In the genomic region with DNA sequence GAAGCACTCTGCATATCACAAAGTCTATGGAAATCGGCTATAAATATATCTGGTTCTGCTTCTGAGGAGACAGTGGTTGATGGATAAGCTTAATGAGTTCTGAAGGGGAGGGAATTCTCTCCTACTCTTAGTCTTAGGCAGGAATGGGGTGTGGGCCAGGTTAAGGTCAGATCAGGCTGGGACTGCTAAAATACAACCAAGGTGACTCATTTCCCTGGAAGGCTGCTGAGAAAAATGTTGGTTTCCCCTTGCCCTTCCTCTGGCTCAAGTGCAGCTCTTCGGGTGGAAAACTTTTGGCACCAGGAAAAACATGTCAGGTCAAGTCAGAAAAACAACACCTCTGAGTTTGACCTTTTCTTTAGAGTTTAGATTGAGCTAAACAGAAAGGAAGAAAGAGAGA, we compare ENCODE assay signal across 17 mouse cellular contexts.
DNase-seq lines count a peak whose midpoint lies in the region; ATAC-seq and TF ChIP-seq lines count a peak whose summit lies in the region.
"Had no signal": no experiment of that assay in that cellular context is flagged by ENCODE, and none has a peak within 500 bp of the region (broad histone marks: within the 10 kb centered on the region; RNA-seq: fewer than 3 reads in every experiment).

No protein-coding gene starts in this region.

- no peak overlapping the region for H3K4me2 ChIP-seq in kidney, embryonic 16.5 days (replicated peaks; ENCODE audit: low read depth, low read length)
- no peak overlapping the region for H3K4me2 ChIP-seq in liver, embryonic 11.5 days
- H3K4me2 ChIP-seq: hindbrain, embryonic 15.5 days had no signal

- no peak for TF ChIP-seq POLR2A in embryonic fibroblast, embryonic 13.5 days (IDR thresholded peaks at IDR 0.05; ENCODE audit: low read depth, low read length)

- 51% methylated on average over 2 of the region's 2 CpGs for WGBS in kidney, embryonic 16.5 days
- WGBS in hindbrain, embryonic 10.5 days = 83% methylated on average over 2 of the region's 2 CpGs
- 63% methylated on average over 2 of the region's 2 CpGs for WGBS in liver, embryonic 11.5 days

- H3K27me3 ChIP-seq in kidney, embryonic 16.5 days (ENCODE audit: insufficient read depth, low read length) = no peaks in the 10 kb centered on the region
- no peaks in the 10 kb centered on the region for H3K27me3 ChIP-seq in hindbrain, embryonic 10.5 days (ENCODE audit: insufficient read depth, poor library complexity, severe bottlenecking)
- H3K27me3 ChIP-seq in liver, embryonic 11.5 days (replicated peaks; ENCODE audit: control insufficient read depth, insufficient read depth, low read length) = no peaks in the 10 kb centered on the region
- H3K27me3 ChIP-seq: hindbrain, embryonic 15.5 days had no signal

- H3K36me3 ChIP-seq in kidney, embryonic 16.5 days (ENCODE audit: insufficient read depth, low read length) = peaks cover 5% of the 10 kb centered on the region; the same call in 1 of the 2 replicates
- H3K36me3 ChIP-seq in hindbrain, embryonic 10.5 days = peaks cover 9% of the 10 kb centered on the region
- no peaks in the 10 kb centered on the region for H3K36me3 ChIP-seq in liver, embryonic 11.5 days (ENCODE audit: control insufficient read depth, insufficient read depth, low read length)

- no peaks in the 10 kb centered on the region for H3K4me1 ChIP-seq in kidney, embryonic 16.5 days (ENCODE audit: insufficient read depth, low read length)
- H3K4me1 ChIP-seq in embryonic fibroblast, embryonic 13.5 days (ENCODE audit: control insufficient read depth, insufficient read depth, low read length) = peaks cover 5% of the 10 kb centered on the region; the same call in 1 of the 2 replicates
- H3K4me1 ChIP-seq in hindbrain, embryonic 10.5 days (replicated peaks) = no peaks in the 10 kb centered on the region
- H3K4me1 ChIP-seq in liver, embryonic 11.5 days (replicated peaks; ENCODE audit: control insufficient read depth, insufficient read depth, low read length) = no peaks in the 10 kb centered on the region
- H3K4me1 ChIP-seq: hindbrain, embryonic 15.5 days had no signal

- H3K9me3 ChIP-seq in kidney, embryonic 16.5 days (ENCODE audit: low read length) = no peaks in the 10 kb centered on the region
- no peaks in the 10 kb centered on the region for H3K9me3 ChIP-seq in hindbrain, embryonic 10.5 days
- H3K9me3 ChIP-seq in liver, embryonic 11.5 days (ENCODE audit: control insufficient read depth, low read length) = no peaks in the 10 kb centered on the region
- H3K9me3 ChIP-seq: hindbrain, embryonic 15.5 days had no signal

- no peak overlapping the region for H3K9ac ChIP-seq in kidney, embryonic 16.5 days (replicated peaks; ENCODE audit: low read length)
- H3K9ac ChIP-seq in liver, embryonic 11.5 days (ENCODE audit: low read depth, low read length) = no peak overlapping the region
- H3K9ac ChIP-seq: forebrain, postnatal 0 days; hindbrain, embryonic 15.5 days had no signal

- no peak overlapping the region for H3K4me3 ChIP-seq in kidney, embryonic 16.5 days (ENCODE audit: low read length)
- H3K4me3 ChIP-seq in embryonic fibroblast, embryonic 13.5 days (ENCODE audit: insufficient read depth, low read length) = no peak overlapping the region
- H3K4me3 ChIP-seq in hindbrain, embryonic 10.5 days = no peak overlapping the region
- H3K4me3 ChIP-seq in liver, embryonic 11.5 days (ENCODE audit: low read depth, low read length) = no peak overlapping the region
- H3K4me3 ChIP-seq: hindbrain, embryonic 15.5 days had no signal

- intact Hi-C loops in heart, postnatal 36 days (cut with DNase I) = no loop called here

- H3K27ac ChIP-seq in kidney, embryonic 16.5 days (ENCODE audit: low read length) = no peak overlapping the region
- H3K27ac ChIP-seq in embryonic fibroblast, embryonic 13.5 days (ENCODE audit: insufficient read depth, low read length) = peak overlapping the region; percentile 47; the same call in 1 of the 2 replicates
- no peak overlapping the region for H3K27ac ChIP-seq in hindbrain, embryonic 10.5 days
- H3K27ac ChIP-seq in liver, embryonic 11.5 days (ENCODE audit: low read depth, low read length) = no peak overlapping the region
- H3K27ac ChIP-seq: hindbrain, embryonic 15.5 days; macrophage had no signal

- DNase-seq in heart, adult 11 months = peak; percentile 92
- DNase-seq in heart, postnatal 36 days = no peak
- peak; percentile 61 for DNase-seq in kidney, adult 9 months
- no peak for DNase-seq in hindbrain, embryonic 10.5 days (ENCODE audit: low spot score)
- no peak for DNase-seq in liver, embryonic 11.5 days (ENCODE audit: low spot score)
- DNase-seq: forebrain, postnatal 0 days; liver; lung, adult 18-20 months; midbrain, embryonic 14.5 days; retina, postnatal 1 day; right cerebral cortex, postnatal 4 days; thymus, postnatal 25 days had no signal

- no peak for ATAC-seq in kidney, embryonic 16.5 days (ENCODE audit: low FRiP score, low TSS enrichment)
- no peak for ATAC-seq in liver, embryonic 11.5 days (replicated peaks; ENCODE audit: low FRiP score)
- ATAC-seq: activated CD4-positive, CD25-positive, alpha-beta regulatory T cell, adult 4 months; forebrain, postnatal 0 days had no signal

- TF ChIP-seq CTCF in embryonic fibroblast, embryonic 13.5 days (IDR thresholded peaks at IDR 0.05; ENCODE audit: borderline replicate concordance, insufficient read depth, low read length) = no peak

Comparison
In these comparisons a context has a peak if more than half of its experiments do, and no peak if none do; other contexts are left out.
1. DNase-seq: peak in heart, adult 11 months (single experiment) and kidney, adult 9 months (single experiment); none in heart, postnatal 36 days (0 of 2), hindbrain, embryonic 10.5 days (single experiment) and liver, embryonic 11.5 days (single experiment).